Mouse (Mus musculus) liver, postnatal 0 days (tissue): ENCODE measurements at regions not wholly inside any gene's neighbourhood (a gene's known extent, or its start where the extent isn't known, plus 50 kb on each side); places are given as distances from the start of the nearest gene placed in this dataset.
"Not testable (repeated sequence)": the region's sequence is repeated elsewhere in the genome, so short reads cannot be mapped to it uniquely, and the experiment has no call there.

Experiments
- CTCF ChIP-seq: sonication (generic); IDR thresholded peaks from 2 replicates; pipeline ENCODE4 v1.5.1; 2016; ENCODE audit warnings: antibody characterized with exemption, low read depth
- EP300 ChIP-seq: IDR thresholded peaks from 2 replicates; pipeline ENCODE4 v1.6.1; 2016; ENCODE audit warnings: antibody characterized with exemption, low read depth, mild to moderate bottlenecking

GRCm38 (mm10) chr17:59076846-59077245 is 63.7 kb upstream of the Nudt12 start:
- TF ChIP-seq CTCF, EP300: not testable (repeated sequence)
